Mouse (Mus musculus): ENCODE results near the gene 5031439G07Rik.

Gene 5031439G07Rik

DNA sequence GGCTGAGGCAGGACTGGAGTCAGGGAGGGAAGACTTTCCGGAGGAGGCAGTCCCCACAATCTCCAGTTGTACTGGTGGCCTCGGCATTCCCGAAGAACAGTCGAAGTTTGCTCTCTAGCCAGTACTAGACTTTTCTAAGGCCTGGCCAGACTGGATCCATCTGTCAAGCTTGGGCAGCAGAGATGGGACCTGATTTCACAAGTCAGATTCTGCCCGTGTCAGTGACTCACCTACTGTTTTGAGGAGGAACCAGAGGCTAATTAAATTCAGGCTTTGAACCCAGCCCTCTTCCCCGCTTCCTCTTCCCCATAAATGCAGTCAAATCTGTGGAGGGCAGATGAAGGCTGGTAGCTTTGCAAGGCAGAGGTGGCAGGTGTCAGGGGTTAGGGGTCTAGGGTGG is 6.7 kb upstream of the 5031439G07Rik start:
- no peak for DNase-seq (ENCODE audit: low spot score in 2 of 2)

DNA sequence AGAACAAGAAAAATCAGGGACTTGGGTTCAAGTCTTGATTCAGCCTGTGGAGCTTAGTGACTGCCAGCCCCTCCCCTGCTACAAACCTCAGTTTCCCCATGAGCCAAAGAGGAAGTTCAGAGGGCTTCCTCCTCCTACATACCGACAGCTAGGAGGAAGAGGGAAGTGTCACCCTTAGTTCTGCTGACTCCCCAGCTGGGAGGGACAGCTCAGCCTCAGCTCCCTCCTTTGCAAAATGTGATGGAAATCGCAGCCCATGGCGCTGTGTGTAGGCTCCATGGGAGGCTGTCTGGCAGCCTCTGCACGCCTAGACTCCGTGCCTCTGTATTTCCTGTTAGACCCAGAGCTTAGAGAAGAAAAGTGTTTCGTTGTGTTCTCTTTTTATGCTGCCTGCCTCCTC is 6.1 kb upstream of the 5031439G07Rik start:
- no peak for DNase-seq (ENCODE audit: low spot score in 2 of 2)

DNA sequence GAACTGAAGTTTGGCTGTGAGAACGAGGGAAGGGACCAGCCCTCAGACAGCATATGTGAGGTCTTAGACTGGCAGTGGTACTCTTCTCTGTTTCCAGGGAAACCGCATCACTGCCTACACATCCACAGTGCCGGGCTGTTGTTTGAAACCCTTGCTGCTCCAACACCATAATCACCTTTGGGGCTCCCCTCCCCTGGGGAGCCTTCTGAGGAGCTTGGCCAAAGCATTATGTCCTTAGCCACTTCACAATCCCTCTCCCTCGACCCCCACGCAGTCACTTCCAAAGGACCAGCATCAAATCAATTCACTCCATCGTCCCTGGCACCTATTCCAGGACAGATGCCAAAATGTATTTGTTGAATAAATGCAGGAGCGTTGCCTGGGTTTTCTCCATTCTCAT is 1.4 kb upstream of the 5031439G07Rik start:
- no peak for DNase-seq (ENCODE audit: low spot score in 2 of 2)

DNA sequence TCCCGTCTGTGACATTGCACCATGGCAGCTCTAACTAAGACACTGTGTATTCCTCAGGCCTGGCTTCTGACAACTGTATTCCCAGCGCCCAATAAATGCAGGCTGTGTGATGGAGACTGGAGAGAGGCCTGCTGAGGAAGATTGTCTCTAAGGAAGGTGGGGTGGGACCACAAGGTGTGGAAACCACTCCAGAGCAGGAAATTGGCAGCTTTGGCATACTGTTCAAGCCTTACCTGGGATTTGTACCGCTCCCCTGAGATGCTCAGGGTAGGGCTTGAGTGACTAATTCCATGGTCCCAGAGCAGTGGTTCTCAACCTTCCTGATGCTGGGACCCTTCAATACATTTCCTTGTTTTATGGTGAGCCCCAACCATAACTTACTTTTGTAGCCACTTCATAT is 747 bp upstream of the 5031439G07Rik start:
- DNase-seq (ENCODE audit: low spot score in 2 of 2) = no peak

DNA sequence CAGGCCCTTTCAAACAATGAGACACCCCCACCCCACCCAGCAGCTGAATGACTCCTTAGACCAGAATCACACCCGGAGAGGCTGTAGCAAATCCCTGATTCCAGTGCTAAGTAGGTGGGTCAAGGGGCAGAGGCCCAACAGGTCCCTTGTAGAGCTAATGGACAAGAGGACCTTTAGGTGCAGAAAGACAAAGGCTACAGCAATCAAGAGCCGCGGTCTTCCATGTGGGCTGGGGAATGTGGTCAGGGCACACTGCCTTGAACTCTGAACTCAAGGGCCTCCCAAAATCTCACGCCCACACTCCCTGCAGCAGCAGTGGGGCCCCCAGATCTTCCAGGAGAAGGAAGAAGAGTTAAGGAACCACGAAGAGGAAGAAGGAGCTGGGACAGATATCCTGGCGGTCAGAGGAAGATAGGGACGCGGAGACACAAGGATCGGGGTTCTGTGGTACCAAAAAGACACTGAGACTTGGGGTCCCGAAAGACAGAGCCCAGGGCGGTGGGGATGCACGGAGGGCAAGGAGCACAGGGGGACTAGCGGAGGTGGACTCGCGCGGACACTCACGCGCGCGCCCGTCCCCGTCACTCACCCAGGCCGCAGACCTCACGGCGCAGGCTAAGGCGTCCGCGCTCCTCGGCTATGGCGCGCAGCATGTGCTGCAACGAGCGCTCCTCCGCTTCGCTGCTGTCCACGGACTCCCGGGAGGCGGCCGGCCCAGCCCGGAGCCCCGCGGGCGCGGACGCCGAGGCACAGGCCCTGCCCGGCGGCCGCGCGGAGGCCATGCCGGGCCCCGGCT is 1.1 kb downstream of the 5031439G07Rik start:
- peak in 1 of 2 experiments; percentile 21 for DNase-seq (ENCODE audit: low spot score in 2 of 2)

DNA sequence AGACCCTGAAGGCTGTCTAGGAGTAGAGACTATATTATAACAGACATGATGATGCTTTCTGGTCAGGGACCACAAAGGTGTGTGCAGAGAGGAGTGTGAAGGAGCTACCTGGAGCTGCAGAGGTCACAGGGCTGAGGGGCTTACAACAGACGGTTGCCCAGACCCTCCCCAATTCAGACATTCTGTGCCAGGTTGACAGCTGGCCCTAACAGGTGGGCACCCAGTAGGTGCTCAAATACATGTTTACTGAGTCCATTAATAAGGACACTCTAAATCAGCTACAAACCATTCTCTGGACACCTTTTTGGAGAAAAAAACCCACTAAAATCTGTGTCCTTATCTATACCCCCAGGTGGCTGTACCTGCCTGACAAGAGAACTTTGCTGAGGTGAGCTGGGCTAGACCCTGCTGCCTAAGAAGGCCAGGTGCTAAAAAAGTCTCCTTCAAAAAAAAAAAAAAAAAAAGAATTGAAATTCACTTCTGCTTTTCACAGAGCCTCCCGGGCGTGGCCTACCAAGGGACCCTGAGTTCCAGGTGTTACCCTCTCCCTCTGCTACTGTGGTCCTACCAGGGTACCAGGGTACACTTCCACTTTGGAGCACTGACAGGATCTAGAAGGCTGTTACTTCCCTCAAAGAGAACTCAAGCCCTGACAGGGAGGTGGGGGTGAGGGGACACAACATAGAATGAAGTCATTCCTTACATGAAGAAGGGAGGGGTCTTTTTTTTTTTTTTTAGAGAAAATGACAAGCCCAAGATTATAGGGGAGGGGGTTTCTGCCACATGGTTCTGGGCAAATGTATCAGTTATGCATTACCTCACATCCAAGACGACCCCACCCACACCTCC is 2.0 kb downstream of the 5031439G07Rik start:
- DNase-seq (ENCODE audit: low spot score in 2 of 2) = no peak

DNA sequence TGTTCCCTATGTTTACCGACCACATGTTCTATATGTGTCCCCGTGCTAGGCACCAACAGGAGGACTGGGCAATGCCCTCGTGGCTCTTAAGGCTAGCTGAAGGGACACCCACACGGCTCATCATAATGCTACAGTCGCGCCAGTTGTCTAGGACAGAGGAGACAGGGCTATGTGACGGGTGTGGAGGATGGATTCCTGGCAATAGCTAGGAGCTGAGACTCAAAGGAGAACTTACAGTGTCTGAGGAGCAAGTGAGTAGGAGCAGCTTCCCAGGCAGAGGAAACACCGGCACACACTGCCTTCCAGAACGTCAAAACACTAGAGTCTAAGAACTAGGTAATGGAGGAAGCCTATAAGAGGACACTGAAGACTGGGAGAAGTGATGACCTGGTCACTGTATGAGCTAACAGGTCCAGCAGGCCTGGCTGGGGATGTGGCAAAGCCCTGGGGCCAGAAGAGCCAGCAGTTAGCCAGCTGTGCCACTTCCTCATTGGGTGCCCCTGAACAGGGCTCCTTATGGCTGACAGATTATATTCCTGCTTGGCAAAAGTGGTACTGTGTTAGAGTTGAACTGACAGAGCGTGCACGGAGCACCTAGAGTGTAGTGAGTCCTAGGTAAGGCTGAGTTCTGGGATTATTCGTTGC is 2.7 kb downstream of the 5031439G07Rik start:
- no peak for DNase-seq (ENCODE audit: low spot score in 2 of 2)

DNA sequence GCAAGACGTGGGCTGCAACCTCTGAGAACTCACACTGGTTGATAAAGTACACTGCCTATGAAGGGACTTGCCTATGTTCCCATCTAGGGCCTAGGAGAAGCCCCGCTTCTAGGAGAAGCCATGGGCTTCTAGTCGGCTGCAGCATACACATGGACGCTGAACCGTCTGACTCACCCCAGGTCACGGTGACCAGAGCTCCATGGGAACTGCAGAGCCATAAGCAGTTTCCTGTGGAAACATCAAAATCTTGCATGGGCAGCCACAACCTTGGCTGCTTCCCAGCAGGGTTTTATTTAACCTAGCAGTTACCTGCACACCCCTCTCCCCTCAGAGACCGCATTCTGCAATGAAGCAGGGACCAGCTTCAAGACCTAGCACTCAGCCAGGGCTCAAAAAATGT is 4.6 kb downstream of the 5031439G07Rik start:
- DNase-seq (ENCODE audit: low spot score in 2 of 2) = no peak

DNA sequence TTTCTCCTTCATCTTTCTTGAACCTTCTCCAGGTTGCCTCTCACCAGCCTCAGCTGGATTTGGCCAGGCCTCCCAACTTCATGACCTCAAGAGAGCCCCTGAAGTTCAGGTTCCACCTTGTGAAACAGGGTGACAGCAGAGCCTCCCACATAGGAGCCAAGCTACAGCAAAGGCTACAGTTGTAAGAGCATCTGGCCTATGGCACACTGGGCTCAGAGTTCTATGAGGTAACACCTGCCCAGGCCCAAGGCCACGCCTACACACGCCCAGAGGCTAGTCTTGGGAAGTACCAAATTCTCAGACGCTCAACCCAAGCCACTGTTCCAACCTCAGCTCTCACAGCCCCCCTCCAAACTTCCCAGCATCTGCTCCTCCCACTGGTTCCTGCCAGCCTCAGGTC is 5.5 kb downstream of the 5031439G07Rik start:
- DNase-seq (ENCODE audit: low spot score in 2 of 2) = no peak

DNA sequence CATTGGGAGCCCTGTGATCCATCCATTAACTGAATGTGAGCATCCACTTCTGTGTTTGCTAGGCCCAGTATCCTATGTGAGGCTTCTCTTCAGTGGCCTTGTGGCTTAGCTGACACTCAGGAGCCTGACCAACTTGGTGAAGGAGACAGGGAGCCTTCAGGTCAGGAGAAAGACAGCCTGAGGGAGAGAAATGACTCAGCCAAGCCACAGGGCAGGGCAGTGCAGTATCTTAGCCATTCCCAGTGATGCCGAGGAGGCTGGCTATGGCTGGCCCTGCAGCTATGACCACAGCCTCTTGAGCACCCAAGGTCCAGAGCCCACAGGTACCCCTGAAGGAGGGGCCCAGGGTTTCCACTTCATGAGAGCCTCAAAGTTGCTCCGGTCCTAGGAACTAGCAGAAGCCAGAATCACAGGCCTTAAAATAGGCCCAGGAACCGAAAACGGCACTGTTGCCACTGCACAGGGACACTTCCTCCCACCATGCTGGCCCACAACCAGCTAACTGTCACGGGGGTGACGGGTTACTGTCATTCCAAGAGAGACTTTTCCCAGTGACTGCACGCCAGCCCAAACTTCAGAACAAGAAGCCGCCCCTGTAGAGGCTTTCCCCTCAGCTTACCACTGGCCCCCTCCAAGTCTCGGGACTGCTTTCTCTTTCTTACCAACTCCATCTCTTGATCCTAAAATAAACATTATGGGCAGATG is 6.6 kb downstream of the 5031439G07Rik start:
- DNase-seq (ENCODE audit: low spot score in 2 of 2) = no peak

DNA sequence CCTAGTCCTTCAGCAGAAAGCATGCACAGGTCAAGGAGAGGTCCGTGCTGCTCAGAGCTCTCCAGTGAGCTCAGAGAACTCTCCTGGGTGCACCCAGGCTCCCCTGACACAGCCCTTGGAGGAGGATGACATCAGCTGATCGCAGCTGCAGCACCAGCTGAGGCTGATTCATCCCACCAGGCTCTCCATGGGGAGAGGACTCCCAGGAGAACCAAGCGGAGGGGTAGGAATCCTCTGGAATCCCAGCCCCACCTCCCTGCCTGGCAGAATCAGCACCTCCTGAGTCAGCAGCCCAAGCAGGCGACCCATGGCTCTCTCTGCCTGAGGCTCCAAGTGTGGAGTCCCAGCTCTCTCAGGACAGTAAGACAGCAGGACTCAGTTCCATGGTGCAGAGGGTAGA is 12.6 kb downstream of the 5031439G07Rik start:
- DNase-seq (ENCODE audit: low spot score in 2 of 2) = no peak

DNA sequence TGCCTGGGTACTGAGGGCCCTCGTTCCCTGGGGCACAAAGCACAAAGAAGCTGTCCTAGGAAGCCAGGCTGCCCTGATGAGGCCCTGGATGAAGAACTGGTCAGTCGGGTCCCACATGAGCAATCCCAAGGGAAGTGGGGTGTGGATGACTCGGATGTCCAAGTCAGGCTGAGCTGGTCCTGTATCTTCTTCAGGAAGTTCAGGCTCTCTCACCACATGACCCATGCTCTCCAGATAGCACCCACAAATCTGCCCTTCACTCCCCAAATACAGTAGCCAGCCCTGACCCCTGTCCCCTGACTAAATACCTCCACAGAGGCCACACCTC is 14.8 kb downstream of the 5031439G07Rik start:
- no peak for DNase-seq (ENCODE audit: low spot score in 2 of 2)

DNA sequence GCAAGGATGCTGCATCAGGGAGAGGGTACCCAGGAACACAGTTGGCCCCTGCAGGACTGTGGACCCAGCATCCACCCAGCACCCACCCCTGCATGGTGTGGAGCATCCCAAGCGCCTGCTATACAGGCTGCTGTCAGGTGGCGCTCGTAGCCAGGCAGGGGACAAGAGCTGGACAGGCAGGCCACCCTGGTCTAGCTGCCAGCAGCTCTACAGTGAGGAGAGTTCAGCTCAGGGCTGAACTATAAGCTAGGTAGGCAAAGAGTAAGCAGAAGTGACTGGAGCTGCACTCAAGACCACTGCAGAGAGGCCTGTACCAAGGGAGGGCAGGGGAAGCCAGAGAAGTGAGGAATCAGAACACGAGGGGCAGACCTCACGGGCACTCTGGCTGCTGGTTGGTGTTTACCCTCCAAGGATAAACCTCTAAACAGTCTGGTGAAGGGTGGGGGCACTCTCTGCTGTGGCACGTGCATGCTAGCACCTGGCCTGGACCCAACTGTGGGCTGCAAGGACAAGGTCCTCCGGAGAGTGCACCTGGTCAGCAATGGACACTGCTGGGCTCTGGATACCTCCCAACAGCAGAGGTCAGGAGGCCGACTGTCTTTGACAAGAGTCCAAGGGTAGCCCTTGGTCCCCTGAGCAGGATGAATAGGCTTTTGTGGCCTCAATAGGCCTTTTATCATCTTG is 15.3 kb downstream of the 5031439G07Rik start:
- DNase-seq (ENCODE audit: low spot score in 2 of 2) = no peak

DNA sequence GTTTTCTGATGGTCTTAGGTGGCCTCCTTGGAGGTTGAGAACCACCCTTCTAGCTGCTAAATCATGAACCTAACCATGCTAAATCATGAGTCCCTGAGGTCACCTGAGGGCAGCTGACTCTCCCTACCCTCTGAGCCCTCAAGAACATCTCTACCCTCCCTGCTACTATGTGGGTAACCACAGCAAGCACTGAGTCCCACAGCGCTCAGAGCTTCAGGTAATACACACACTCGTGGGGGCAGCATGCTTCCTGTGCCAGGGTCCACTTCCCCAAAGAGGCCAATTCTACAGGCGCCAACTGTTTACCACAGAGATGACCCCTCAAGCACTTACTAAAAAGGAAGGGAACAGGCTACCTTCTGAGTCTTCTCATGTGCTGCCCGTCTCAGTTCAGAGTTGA is 19.8 kb downstream of the 5031439G07Rik start:
- no peak for DNase-seq (ENCODE audit: low spot score in 2 of 2)

DNA sequence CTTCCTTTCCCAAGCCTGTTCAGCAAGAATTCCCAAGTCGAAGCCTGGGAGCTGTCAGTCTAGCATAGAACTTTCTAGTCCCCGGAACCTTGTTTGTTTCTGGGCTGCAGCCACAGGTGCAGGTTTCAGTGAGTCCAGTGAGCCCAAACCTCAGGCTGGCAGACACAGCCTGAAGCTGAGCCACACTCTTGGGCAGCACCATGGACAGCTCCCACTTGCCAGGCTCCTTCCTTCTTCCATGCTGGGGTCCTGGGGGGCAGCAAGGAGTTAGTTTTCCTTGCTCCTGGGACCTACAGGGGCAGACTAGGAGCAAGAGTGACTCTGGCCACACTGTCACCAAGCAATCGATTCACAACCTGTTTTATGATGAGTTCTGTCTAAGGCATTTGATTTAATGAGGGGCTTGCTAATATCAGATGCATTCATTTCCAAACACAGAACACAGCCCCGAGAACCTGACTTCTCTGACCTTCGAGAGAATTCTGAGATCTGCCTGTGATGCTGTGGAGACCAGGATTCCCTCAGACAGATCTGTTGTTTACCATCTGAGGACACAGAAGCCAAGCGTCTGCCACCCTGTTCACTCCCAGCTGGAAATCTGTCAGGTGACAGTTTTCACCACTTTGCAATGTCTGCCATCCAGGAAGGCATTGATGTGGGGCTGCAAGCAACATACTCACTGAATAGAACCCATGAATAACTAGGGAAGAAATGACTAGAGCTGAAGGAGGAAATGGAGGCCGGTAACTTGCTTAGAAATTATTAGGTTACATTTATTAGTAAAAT is 22.6 kb downstream of the 5031439G07Rik start:
- DNase-seq (ENCODE audit: low spot score in 2 of 2) = peak in 1 of 2 experiments; percentile 40

DNA sequence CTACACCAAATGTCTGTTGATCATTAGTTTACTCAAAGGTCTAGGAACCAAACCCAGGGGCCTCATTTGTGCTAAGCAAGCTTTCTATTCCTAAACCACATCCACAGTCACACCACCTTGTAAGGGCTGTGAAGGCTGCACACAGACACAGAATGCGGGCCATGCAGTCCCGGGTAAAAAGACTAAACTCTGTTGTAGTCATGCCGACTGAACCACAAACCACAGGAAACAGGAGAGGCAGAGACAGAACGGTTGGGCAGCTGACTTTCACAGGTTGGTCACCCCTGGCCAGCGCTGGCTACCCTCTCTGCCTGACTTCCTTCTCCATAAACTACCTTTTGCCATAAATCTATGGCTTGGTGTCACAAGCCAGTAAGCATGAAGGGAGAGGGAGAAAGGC is 23.6 kb downstream of the 5031439G07Rik start:
- no peak for DNase-seq (ENCODE audit: low spot score in 2 of 2)

DNA sequence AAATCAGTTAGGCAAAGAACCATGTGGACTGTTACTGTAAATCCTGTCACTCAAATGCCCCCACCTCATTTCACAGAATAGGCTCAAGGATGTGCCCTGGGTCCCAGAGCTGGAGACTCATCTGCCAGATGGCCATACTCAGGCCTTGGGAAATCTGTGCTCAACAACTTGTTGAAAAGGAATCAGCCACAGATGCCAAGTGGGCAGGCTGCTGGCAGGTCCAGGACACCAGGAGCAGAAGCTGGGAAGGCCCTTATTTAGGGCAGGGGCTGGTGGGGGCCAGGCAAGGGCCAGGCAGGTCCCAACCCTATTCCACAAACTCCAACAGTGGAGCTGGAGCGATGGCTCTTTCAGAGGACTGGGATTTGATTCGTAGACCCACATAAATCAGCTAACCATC is 25.8 kb downstream of the 5031439G07Rik start:
- DNase-seq (ENCODE audit: low spot score in 2 of 2) = no peak

DNA sequence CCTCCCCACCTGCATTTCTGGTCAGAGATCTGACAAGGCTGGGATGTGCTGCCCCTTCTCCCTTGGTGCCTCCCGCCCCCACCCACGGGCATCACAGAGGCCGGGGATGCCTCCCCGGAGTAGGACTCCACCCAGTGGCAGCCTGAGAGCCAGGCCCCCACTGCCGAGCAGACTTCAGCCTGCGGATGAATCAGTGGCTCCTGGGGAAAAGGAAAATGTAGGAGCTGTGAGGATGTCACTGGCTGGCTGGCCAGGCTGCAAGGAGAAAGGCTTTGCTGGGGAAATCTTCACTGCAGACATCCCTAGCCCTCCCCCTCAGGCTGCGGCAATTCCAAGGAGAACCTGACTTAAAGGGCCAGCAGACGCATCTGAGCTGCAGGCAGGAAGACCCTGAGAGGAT is 27.7 kb downstream of the 5031439G07Rik start:
- no peak for DNase-seq (ENCODE audit: low spot score in 2 of 2)

DNA sequence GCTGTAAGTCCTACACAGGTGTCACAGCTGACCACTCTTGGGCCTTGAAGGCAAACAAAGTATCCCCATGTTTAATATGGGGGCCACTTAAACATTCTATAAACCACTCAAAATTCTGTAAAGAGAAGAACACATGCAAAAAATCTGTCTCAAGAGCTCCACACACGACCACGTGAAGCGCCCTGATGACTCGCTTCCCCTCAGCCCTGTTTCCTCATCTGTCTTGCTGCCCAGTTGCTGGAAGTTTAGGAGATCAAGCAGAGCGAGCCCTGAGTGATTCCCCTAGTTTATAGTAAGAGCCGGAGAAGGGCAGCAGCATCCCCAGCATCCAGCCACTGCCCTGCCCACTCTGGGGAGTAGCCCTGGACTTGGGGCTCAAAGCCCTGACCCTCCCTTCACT is 28.5 kb downstream of the 5031439G07Rik start:
- DNase-seq (ENCODE audit: low spot score in 2 of 2) = no peak

DNA sequence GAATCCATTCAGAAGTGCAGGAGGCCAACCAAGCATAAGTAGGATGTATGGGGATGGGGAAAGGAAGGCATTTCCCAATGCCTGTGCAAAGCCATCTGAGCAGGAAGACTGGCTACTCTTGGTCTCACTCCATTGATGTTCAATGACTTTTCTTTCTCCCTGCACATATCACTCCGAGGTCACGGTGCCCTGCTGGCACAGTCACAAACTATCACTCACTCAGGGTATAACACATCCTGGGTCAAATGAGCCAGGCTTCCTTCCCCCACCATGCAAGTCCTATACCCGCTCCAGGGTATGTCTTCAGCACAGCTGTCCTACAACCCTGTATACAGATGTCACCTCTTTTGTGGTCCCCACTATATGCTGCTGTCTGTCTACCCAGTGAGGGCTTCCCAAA is 30.0 kb downstream of the 5031439G07Rik start:
- no peak for DNase-seq (ENCODE audit: low spot score in 2 of 2)

DNA sequence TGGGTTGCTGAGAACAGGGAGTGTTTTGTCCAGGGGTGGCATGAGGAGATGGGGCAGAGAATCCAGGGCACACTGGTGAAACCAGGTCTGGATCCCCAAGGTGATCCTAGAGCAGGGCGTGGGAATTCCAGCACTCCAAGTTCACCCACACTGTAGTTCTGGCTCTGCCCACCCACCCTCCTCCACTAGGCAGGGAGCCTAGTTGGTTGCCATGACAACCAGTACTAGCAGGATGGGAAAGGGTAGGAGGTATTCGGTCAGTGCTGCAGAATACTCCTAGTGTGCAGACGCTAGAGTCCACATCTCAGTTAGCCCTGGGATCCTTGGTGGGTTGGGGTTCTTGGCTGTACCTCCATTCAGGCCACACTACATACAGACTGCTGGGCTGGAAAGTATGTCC is 30.5 kb downstream of the 5031439G07Rik start:
- DNase-seq (ENCODE audit: low spot score in 2 of 2) = no peak
